Mouse (Mus musculus): ENCODE measurements at regions not wholly inside any gene's neighbourhood (a gene's known extent, or its start where the extent isn't known, plus 50 kb on each side); places are given as distances from the start of the nearest gene placed in this dataset.

DNA sequence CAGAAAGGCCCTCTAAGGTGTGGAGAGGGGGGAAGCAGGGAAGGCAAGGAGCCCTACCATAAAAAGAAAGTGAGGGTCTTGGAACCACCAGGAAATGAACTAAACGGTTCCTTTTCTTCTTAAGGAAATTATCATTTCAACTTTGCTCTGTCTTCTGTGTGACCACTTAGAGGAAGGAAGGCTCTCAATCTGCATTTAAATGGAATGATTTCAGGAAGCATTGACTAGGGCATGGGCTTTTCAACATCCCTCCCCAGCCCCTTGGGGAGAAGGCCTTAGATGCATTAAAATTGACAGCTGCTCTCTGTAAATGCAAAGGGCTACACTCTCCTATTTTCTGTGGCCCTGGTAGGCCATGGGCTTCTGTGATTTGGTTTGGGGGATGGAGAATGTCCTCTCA, 103.5 kb upstream of the Kirrel3 start:
- no peak for TF ChIP-seq CTCF (IDR thresholded peaks at IDR 0.05)
- TF ChIP-seq POLR2A (IDR thresholded peaks at IDR 0.05; ENCODE audit: insufficient read depth, low read depth, low read length) = no peak
- TF ChIP-seq EP300 (IDR thresholded peaks at IDR 0.05; ENCODE audit: insufficient read depth, low read depth, low read length) = no peak
